Mouse (Mus musculus): ENCODE measurements at regions not wholly inside any gene's neighbourhood (a gene's known extent, or its start where the extent isn't known, plus 50 kb on each side); places are given as distances from the start of the nearest gene placed in this dataset.

- Histone ChIP-seq H3K4me3 (ENCODE audit: control insufficient read depth, insufficient read depth, low read length) (no peak overlapping the region), H3K4me1 (replicated peaks; ENCODE audit: control insufficient read depth, insufficient read depth, low read length) (peaks cover 8% of the 10 kb centered on the region; the same call in 1 of the 2 replicates), H3K27ac (ENCODE audit: control insufficient read depth, insufficient read depth, low read length) (no peak overlapping the region), H3K27me3 (ENCODE audit: control insufficient read depth, insufficient read depth, low read length) (no peaks in the 10 kb centered on the region), H3K36me3 (ENCODE audit: control insufficient read depth, insufficient read depth, low read length) (no peaks in the 10 kb centered on the region)
- 9% methylated on average over 10 of the region's 10 CpGs for WGBS
- no peak for DNase-seq
- TF ChIP-seq CTCF (IDR thresholded peaks at IDR 0.05; ENCODE audit: borderline replicate concordance, control insufficient read depth, extremely low read depth, insufficient read depth, low read length, poor library complexity) (no peak), POLR2A (IDR thresholded peaks at IDR 0.05; ENCODE audit: control insufficient read depth, extremely low read depth, insufficient read depth, low read length, poor library complexity) (no peak)
Observed at GRCm38 (mm10) chr17:7521127-7521526, 135.9 kb upstream of the Unc93a2 start.

All from thymus, adult 2 months (tissue).